20 mouse cellular contexts compared by ENCODE assay signal in genomic region chr5:118646897-118647296, GRCm38 (mm10).
"Had no signal": no experiment of that assay in that cellular context is flagged by ENCODE, and none has a peak within 500 bp of the region (broad histone marks: within the 10 kb centered on the region; RNA-seq: fewer than 3 reads in every experiment).

No protein-coding gene starts in this region.

- ATAC-seq: midbrain, embryonic 15.5 days had no signal

- H3K4me3 ChIP-seq: layer of hippocampus, adult 2 months; limb, embryonic 12.5 days; limb, embryonic 15.5 days; lung, embryonic 15.5 days; midbrain, embryonic 12.5 days; midbrain, embryonic 15.5 days; neural tube, embryonic 12.5 days; neural tube, embryonic 15.5 days had no signal

- H3K9ac ChIP-seq: limb, embryonic 12.5 days; limb, embryonic 15.5 days; liver, embryonic 14.5 days; liver, postnatal 0 days; lung, embryonic 15.5 days; midbrain, embryonic 12.5 days; midbrain, embryonic 15.5 days; neural tube, embryonic 12.5 days; neural tube, embryonic 15.5 days had no signal

- H3K36me3 ChIP-seq: limb, embryonic 12.5 days; limb, embryonic 15.5 days; lung, embryonic 15.5 days; midbrain, embryonic 12.5 days; midbrain, embryonic 15.5 days; neural tube, embryonic 12.5 days; neural tube, embryonic 15.5 days had no signal

- DNase-seq: kidney, adult 11 months; kidney, adult 9 months; kidney, postnatal 25 days; layer of hippocampus, adult 9-11 months; liver, postnatal 0 days; lung, postnatal 10 days; lung, postnatal 36 days; thymus, adult 2 months; thymus, postnatal 14 days; thymus, postnatal 4 days had no signal

- H3K27ac ChIP-seq: layer of hippocampus, adult 2 months; limb, embryonic 12.5 days; liver, embryonic 14.5 days; lung, embryonic 15.5 days; midbrain, embryonic 12.5 days; midbrain, embryonic 15.5 days; neural tube, embryonic 12.5 days; neural tube, embryonic 15.5 days had no signal

- H3K27me3 ChIP-seq: limb, embryonic 12.5 days; limb, embryonic 15.5 days; lung, embryonic 15.5 days; midbrain, embryonic 12.5 days; midbrain, embryonic 15.5 days; neural tube, embryonic 12.5 days; neural tube, embryonic 15.5 days had no signal

- H3K9me3 ChIP-seq: limb, embryonic 12.5 days; limb, embryonic 15.5 days; lung, embryonic 15.5 days; midbrain, embryonic 12.5 days; midbrain, embryonic 15.5 days; neural tube, embryonic 12.5 days; neural tube, embryonic 15.5 days had no signal

- H3K4me2 ChIP-seq: limb, embryonic 12.5 days; limb, embryonic 15.5 days; liver, embryonic 11.5 days; lung, embryonic 15.5 days; midbrain, embryonic 12.5 days; midbrain, embryonic 15.5 days; neural tube, embryonic 12.5 days; neural tube, embryonic 15.5 days had no signal
